Comparison of ENCODE assay signal across 25 mouse cellular contexts in genomic region chr4:73980454-73980853, GRCm38 (mm10). TPM values are rescaled to one million over a fixed set of nuclear protein-coding genes. Genes with fewer than 3 reads are reported as not detected.
DNase-seq lines count a peak whose midpoint lies in the region; ATAC-seq and TF ChIP-seq lines count a peak whose summit lies in the region.
"Had no signal": no experiment of that assay in that cellular context is flagged by ENCODE, and none has a peak within 500 bp of the region (broad histone marks: within the 10 kb centered on the region; RNA-seq: fewer than 3 reads in every experiment).

No protein-coding gene starts in this region.

- no peaks in the 10 kb centered on the region for H3K9me3 ChIP-seq in heart, embryonic 10.5 days
- H3K9me3 ChIP-seq: embryonic facial prominence, embryonic 10.5 days; hindbrain, embryonic 15.5 days; limb, embryonic 13.5 days; midbrain, embryonic 15.5 days had no signal

- no peak for TF ChIP-seq POLR2A in brain, embryonic 14.5 days (IDR thresholded peaks at IDR 0.05; ENCODE audit: borderline replicate concordance, extremely low read depth, insufficient read depth, insufficient read length, poor library complexity, severe bottlenecking)

- peak; percentile 39 to 55 for DNase-seq in cerebellum, postnatal 25 days
- DNase-seq in heart, postnatal 10 days: peak; percentile 1 to 3
- DNase-seq in heart, embryonic 10.5 days (ENCODE audit: low spot score): no peak
- peak; percentile 31 for DNase-seq in brain, embryonic 14.5 days (ENCODE audit: low read depth)
- DNase-seq in gastrocnemius, postnatal 14 days: peak; percentile 8
- no peak for DNase-seq in embryo, embryonic 11 days
- DNase-seq: cerebellum, adult 9-11 months; spleen, adult 18-20 months; thymus, adult 2 months had no signal

- H3K27ac ChIP-seq in heart, embryonic 10.5 days: no peak overlapping the region
- H3K27ac ChIP-seq: embryonic facial prominence, embryonic 10.5 days; hindbrain, embryonic 15.5 days; kidney, postnatal 0 days; layer of hippocampus, adult 2 months; left cerebral cortex, adult 2 months; limb, embryonic 13.5 days; liver, embryonic 14.5 days; midbrain, embryonic 15.5 days had no signal

- no peaks in the 10 kb centered on the region for H3K27me3 ChIP-seq in heart, embryonic 10.5 days (ENCODE audit: insufficient read depth, poor library complexity, severe bottlenecking)
- H3K27me3 ChIP-seq: hindbrain, embryonic 15.5 days; limb, embryonic 13.5 days; midbrain, embryonic 15.5 days had no signal

- ATAC-seq in cerebellum, adult (ENCODE audit: insufficient number of reproducible peaks, low FRiP score, low TSS enrichment): no peak
- ATAC-seq: intestine, postnatal 0 days; midbrain, embryonic 15.5 days had no signal

- no peak overlapping the region for H3K4me3 ChIP-seq in heart, embryonic 10.5 days
- H3K4me3 ChIP-seq: embryonic facial prominence, embryonic 10.5 days; hindbrain, embryonic 15.5 days; layer of hippocampus, adult 2 months; left cerebral cortex, adult 2 months; limb, embryonic 13.5 days; midbrain, embryonic 15.5 days had no signal

- TF ChIP-seq CTCF in brain, embryonic 14.5 days (IDR thresholded peaks at IDR 0.05; ENCODE audit: borderline replicate concordance, extremely low read depth, insufficient read depth, insufficient read length): no peak

- H3K4me1 ChIP-seq in heart, embryonic 10.5 days: no peaks in the 10 kb centered on the region
- H3K4me1 ChIP-seq: embryonic facial prominence, embryonic 10.5 days; hindbrain, embryonic 15.5 days; limb, embryonic 13.5 days; midbrain, embryonic 15.5 days had no signal

- no peaks in the 10 kb centered on the region for H3K36me3 ChIP-seq in heart, embryonic 10.5 days
- H3K36me3 ChIP-seq: embryonic facial prominence, embryonic 10.5 days; hindbrain, embryonic 15.5 days; limb, embryonic 13.5 days; midbrain, embryonic 15.5 days had no signal

- intact Hi-C loops in heart, postnatal 10 days (cut with DNase I): no loop called here
- intact Hi-C loops in gastrocnemius, postnatal 14 days (cut with DNase I; ENCODE audit: low total_unique reads): no loop called here

- WGBS in heart, embryonic 10.5 days: 73% methylated on average over 3 of the region's 3 CpGs

RNA-seq across cellular contexts. Expression of gene 2310002L09Rik, which starts 29.8 kb away (rescaled TPM):
- total RNA-seq in heart, postnatal 10 days (2021): 1 to 10 TPM; 1.3 to 1.7 TPM
- not detected in 2 replicates for polyA plus RNA-seq in heart, embryonic 10.5 days (2016; fragmentation: Nextera tagmentation; extraction: Ambion mirVana)
- not detected in 2 replicates for polyA plus RNA-seq in brain, embryonic 14.5 days (2012; rRNA removed)
- 10 to 100 TPM; 32.2 to 34.9 TPM for total RNA-seq in gastrocnemius, postnatal 14 days (2021)
- total RNA-seq: layer of hippocampus, adult 2 months; left cerebral cortex, adult 2 months had no signal
- polyA plus RNA-seq: C2C12; embryonic facial prominence, embryonic 10.5 days; gonadal fat pad, adult 2 months; hindbrain, embryonic 15.5 days; intestine, postnatal 0 days; kidney, postnatal 0 days; liver, embryonic 14.5 days; midbrain, embryonic 15.5 days; stomach, embryonic 14.5 days; urinary bladder, adult 2 months had no signal

RNA-seq across cellular contexts. Expression of gene Frmd3, which starts 32.8 kb away (rescaled TPM):
- under 1 TPM; 0.15 to 0.24 TPM for total RNA-seq in heart, postnatal 10 days (2021)
- polyA plus RNA-seq in heart, embryonic 10.5 days (2016; fragmentation: Nextera tagmentation; extraction: Ambion mirVana): 0.51 and 0.58 TPM in 2 replicates
- polyA plus RNA-seq in brain, embryonic 14.5 days (2012; rRNA removed): 7.6 and 13.3 TPM in 2 replicates
- total RNA-seq in gastrocnemius, postnatal 14 days (2021): 1 to 10 TPM in 1 of 2 experiments, under 1 TPM in 1; 0.86 to 2.4 TPM
- polyA plus RNA-seq: C2C12; gonadal fat pad, adult 2 months; thymus, adult 2 months had no signal

RNA-seq across cellular contexts. Expression of gene Gm11756, which starts 59.9 kb away (rescaled TPM):
- under 1 TPM in 1 of 2 experiments, not detected in 1; 0.22 TPM for total RNA-seq in heart, postnatal 10 days (2021)
- polyA plus RNA-seq in heart, embryonic 10.5 days (2016; fragmentation: Nextera tagmentation; extraction: Ambion mirVana): not detected in 2 replicates
- polyA plus RNA-seq in brain, embryonic 14.5 days (2012; rRNA removed): not detected in 2 replicates
- total RNA-seq in gastrocnemius, postnatal 14 days (2021): not detected
- total RNA-seq: layer of hippocampus, adult 2 months; left cerebral cortex, adult 2 months had no signal
- polyA plus RNA-seq: embryonic facial prominence, embryonic 10.5 days; gonadal fat pad, adult 2 months; heart, embryonic 16.5 days; hindbrain, embryonic 15.5 days; intestine, postnatal 0 days; kidney, postnatal 0 days; liver, embryonic 14.5 days; lung, embryonic 16.5 days; midbrain, embryonic 15.5 days; stomach, embryonic 14.5 days; thymus, adult 2 months; urinary bladder, adult 2 months had no signal

Comparison
In these comparisons a context has a peak if more than half of its experiments do, and no peak if none do; other contexts are left out.
1. DNase-seq: peak in cerebellum, postnatal 25 days (2 of 2), heart, postnatal 10 days (2 of 2), brain, embryonic 14.5 days (single experiment) and gastrocnemius, postnatal 14 days (single experiment); none in heart, embryonic 10.5 days (single experiment) and embryo, embryonic 11 days (single experiment).
2. RNA of gene 2310002L09Rik, which starts 29.8 kb away (total RNA-seq): 32.2 to 34.9 TPM in gastrocnemius, postnatal 14 days; 1.3 to 1.7 TPM in heart, postnatal 10 days; every median in the first group is over 10 times any median in the second.